Mouse (Mus musculus) testis, adult 2 months (tissue): ENCODE data around the gene Slc24a3.

Source experiments
- CTCF ChIP-seq: fragments of 200-500 bp; IDR thresholded peaks from 2 replicates; pipeline ENCODE4 v1.5.1; 2012; ENCODE audit warnings: low read depth, mild to moderate bottlenecking, inconsistent platforms, low read length, moderate library complexity; ENCODE audit not compliant: control insufficient read depth, insufficient read depth, insufficient replicate concordance
- POLR2A ChIP-seq: fragments of 200-500 bp; IDR thresholded peaks from 2 replicates; pipeline ENCODE4 v1.6.1; 2012; ENCODE audit warnings: low read depth, mild to moderate bottlenecking, inconsistent platforms, low read length, moderate library complexity; ENCODE audit not compliant: control insufficient read depth

- no peak for TF ChIP-seq POLR2A
- TF ChIP-seq CTCF = no peak
Observed at GRCm38 (mm10) chr2:145291473-145291872, 123.9 kb downstream of the Slc24a3 start.
